Mouse (Mus musculus) ES-CJ7 (cell line): Measurements from ENCODE around the gene Axdnd1.
A peak's percentile ranks its signal among the peaks of the same experiment; 100 is the strongest.
"Not testable (repeated sequence)": the region's sequence is repeated elsewhere in the genome, so short reads cannot be mapped to it uniquely, and the experiment has no call there.

ENCODE experiments used
- DNase-seq: peaks from one replicate; pipeline ENCODE4 v3.0.0; 2011; ENCODE audit warnings: low read depth, low spot score

The Axdnd1 gene

GRCm38 (mm10) chr1:156340847-156341246 is 80.1 kb downstream of the Axdnd1 start:
- DNase-seq, result no peak

DNA sequence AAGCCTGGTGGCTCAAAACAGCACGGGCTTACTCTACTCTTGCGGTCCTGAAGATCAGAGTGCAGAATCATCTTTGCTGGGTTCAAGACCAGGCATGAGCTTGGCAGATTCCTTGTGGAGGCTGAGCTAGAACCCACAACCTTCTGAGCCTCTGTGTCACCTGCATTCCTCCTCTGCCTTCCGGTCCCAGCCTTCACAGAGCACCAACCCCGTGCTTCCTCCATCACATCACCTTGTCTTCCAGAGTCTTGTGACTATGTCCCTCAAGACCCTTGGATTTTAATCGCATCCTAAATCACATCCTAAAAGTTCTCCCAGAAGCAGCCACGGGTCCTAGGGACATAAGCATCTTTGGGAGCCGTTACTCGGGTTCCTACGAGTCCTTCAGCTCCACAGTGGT is 97.8 kb downstream of the Axdnd1 start:
- DNase-seq, result no peak

- DNase-seq, result no peak
These were observed 110.3 kb downstream of the Axdnd1 start, which contains the start of gene Nphs2 for GRCm38 (mm10) chr1:156310630-156311029. TSS of gene Nphs2 (plus strand) at chr1:156310727.

- DNase-seq, result no peak
These were observed 112.4 kb downstream of the Axdnd1 start for GRCm38 (mm10) chr1:156308595-156308994.

- peak; percentile 55 for DNase-seq
These were observed 117.8 kb downstream of the Axdnd1 start, which contains the start of gene Tdrd5 for GRCm38 (mm10) chr1:156302911-156303749. TSS of gene Tdrd5 (minus strand) at chr1:156303664.

- no peak for DNase-seq
These were observed 130.9 kb downstream of the Axdnd1 start for GRCm38 (mm10) chr1:156290016-156290415.

GRCm38 (mm10) chr1:156289222-156289587 is 131.8 kb downstream of the Axdnd1 start:
- DNase-seq, result not testable (repeated sequence)

DNA sequence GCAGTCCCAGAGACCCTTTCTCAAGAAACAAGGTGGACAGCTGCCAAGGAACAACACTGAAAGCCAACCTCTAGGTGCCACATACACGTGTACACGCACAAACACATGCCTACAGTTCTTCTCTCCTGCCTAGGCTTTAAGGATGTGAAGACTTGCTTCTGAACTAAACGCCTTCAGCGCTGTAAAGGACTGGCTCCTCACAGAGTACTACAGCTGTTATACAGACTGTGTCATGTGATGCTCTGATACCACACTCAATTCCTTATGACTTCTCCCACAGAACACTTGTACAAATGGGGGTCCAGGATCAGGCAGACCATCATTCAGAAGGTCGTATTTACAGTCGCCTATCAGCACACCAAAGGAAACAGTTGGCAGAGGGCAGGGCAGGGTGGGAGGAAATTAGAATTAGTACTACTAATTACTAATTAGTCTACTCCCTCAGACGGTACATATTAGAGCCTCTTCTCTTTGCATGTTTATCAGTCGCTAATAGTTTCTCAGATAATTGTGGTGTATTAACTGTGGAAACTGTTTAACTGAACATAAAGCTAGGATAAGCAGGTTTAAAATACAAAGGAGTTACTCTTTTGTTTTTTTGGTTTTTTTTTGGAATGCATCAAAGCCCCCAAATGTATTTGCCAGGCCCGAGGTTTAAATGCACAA is 132.3 kb downstream of the Axdnd1 start:
- no peak for DNase-seq

DNA sequence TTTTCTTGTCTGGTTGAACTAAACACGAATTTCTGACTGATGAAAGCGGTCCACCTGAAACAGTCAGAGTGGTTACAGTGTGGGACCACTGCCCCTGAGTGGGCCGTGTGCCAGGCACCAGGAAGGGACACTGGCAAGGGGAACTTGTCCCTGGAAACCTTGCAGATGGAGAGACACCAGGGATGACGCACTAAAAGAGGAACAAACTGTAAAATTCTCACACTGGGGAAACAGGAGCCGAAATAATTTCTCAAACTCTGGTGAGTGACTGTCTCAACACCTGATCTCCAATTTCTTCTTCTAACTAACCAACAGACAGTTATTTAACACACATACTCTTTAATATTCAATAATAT is 135.4 kb downstream of the Axdnd1 start:
- DNase-seq, result no peak

- DNase-seq, result no peak
These were observed 136.0 kb downstream of the Axdnd1 start for GRCm38 (mm10) chr1:156284851-156285540.

GRCm38 (mm10) chr1:156284207-156284606 is 136.8 kb downstream of the Axdnd1 start:
- DNase-seq, result no peak

GRCm38 (mm10) chr1:156280131-156280530 is 140.8 kb downstream of the Axdnd1 start:
- no peak for DNase-seq

DNA sequence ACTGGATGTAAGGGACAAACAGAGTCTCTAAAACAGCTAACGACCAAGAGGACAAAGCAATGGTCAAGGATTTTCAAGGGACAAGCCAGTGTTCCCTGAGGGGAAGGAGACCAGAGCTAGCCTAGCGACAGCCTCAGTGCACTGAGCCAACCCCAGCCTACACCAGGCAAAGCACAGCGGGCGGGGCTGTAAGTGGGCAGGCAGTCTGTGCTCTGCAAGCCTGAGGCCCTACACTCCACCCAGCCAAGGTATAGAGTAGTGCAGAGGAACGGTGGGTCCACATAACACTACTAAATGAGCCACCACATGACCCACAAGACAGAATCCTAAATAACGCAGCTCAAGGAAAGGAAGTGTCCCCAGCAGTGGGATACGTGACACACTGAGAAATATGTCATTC is 147.3 kb downstream of the Axdnd1 start:
- peak; percentile 33 for DNase-seq
